Mouse (Mus musculus) urinary bladder, postnatal 14 days (tissue): Measurements from ENCODE around the gene Lemd2.
"Not testable (repeated sequence)": the region's sequence is repeated elsewhere in the genome, so short reads cannot be mapped to it uniquely, and the experiment has no call there.

ENCODE experiments used
- DNase-seq: peaks from one replicate; pipeline ENCODE4 v3.0.0; 2021; ENCODE audit warnings: low spot score

Lemd2 gene

DNA sequence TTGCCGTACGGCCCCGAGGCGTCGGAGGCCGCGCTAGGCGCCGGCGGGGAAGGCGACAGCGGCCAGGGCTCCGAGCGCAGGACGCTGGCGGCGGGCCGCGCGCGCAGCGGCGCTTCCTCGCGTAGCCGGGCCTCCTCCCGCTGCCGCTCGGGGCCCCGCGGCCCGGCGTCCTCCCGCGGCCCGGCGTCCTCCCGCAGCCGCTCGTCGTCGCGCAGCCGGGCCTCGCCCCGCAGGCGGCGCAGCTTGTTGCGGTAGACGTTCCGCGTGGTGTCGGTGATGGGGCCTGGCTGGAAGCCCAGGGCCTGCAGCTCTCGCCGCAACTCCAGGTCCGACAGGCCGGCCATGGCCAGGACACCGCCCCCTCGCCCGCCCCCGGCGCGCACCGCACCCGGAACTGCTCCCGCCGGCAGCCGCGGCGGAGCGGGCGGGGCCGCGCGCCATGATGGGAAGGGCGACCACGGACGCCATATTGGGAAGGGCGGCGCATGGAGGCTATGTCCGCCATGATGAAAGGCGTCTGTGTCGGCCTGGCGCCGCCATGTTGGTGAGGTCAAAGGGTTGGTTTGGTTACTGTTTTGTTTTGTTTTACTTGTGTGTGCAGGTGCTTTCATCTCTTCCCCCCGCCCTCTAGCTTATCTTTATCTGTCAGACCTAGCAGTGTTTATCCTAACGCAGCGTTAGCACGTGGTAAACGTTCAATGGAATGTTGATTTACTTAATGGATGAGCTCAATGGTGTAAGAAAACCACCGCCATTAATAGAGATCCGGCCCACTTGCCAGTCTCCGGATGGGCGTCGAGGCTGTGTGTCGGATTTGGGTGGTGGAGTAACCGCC lies at the start of gene Lemd2:
TSS of gene Lemd2 (minus strand) at position 395 of the 835 bp plus-strand sequence.
- peak; percentile 97 for DNase-seq

DNA sequence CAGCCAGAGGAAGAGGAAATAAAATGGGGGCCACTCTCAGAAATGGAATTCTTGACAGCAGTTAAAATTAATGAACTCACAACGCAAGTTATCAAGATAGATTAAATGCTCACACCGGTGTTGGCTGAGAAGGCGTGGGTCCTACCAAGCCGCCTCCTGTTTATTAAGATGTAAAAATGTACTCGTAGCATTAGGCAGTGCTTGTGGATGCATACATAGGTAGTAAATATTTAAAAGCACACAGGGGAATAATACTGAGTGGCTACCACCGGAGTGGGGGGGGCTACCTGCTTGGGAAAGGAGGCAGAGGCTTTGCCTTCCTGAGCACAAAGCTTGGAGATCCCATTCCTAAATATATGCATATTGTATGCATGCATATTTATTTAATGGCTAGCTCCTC lies 46.9 kb upstream of the Lemd2 start:
- DNase-seq = no peak

DNA sequence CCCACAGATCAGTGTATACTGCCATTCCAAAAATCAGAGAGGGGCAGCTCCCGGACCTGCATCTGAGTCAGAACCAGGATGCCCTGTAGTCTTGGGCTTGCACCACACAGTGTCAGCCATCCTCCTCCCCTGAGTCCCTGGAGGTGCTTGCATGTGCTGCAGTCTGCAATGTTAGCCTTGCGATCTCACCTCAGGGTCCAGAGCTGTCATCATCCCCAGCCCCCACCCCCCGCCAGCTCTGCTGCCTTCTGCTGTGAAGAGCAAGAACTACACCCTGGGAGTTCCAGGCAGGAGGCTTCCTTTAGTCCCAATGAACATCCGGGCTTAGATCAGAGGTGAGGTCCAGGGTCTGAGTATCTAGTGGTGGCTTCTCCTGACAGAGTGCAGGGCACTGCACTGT lies 46.2 kb upstream of the Lemd2 start:
- no peak for DNase-seq

GRCm38 (mm10) chr17:27249073-27249472 lies 44.8 kb upstream of the Lemd2 start:
- DNase-seq = no peak

GRCm38 (mm10) chr17:27247680-27248386 lies 43.6 kb upstream of the Lemd2 start:
- DNase-seq = no peak

DNA sequence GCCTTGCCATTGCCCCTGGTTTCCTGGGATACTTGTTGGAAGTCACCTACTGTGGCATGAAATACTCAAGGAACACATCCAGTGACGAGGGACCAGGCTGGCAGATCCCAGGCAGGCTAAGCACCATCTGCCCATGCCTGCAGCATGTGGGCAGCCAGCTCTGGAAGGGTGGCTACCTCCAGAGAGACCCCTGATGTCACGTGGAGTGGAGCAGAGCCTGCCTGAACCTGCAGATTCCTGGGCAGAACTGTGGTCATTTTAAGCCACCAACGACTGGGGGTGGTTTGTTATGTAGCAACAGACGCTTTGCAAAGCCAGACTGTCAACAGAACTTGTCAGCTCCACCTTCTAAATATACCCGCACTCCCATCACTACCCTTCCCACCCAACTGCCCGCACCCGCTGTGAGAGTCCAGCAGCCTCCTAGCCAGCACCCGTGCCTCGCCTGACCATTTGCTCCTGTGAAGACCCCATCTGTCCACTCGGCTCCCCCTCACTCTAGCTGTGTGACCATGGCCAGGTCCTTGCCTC lies 41.6 kb upstream of the Lemd2 start:
- no peak for DNase-seq

- DNase-seq = no peak
These were observed 40.6 kb upstream of the Lemd2 start for GRCm38 (mm10) chr17:27244912-27245311.

DNA sequence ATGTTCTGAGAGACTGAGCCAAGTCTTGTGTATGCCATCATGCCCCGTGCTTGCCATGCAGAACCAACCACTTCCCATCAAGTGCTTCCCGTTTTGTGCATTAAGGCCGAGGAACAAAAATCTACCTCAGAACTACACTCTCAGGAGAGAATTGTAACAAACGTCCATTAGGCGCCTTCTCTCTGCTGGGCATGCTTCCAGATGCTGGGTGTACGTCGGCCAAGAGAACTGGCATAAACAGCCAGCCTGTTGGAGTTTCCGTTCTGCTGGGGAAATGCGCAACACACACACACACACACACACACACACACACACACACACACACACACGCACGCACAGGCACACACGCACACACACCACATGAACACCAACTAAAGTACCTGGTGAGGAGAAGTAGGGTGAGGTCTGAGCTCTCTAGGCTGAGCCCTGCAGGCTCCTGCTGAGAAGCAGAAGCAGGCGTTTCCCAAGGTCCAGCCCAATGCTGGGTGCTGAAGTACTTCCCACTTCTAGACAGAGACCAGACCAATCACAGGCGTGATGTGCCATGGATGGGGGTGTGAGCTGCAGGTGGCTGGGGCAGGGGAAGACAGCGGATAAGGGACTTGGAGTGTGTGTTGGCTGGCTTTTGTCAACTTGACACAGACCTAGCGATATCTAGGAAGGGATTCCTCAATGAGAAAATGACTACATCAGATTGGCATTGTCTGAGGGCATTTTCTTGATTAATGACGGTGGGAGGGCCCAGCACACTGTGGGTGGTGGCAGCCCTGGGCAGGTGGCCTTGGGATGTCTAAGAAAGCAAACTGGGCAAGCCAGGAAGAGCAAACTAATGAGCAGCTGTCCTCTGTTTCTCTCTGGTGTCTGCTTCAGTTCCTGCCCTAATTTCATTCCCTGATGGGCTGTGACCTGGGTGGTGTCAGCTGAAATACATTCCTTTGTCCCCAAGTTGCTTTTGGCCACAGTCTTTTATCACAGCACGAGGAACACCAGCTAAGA lies 38.2 kb upstream of the Lemd2 start:
- DNase-seq = peak; percentile 68

DNA sequence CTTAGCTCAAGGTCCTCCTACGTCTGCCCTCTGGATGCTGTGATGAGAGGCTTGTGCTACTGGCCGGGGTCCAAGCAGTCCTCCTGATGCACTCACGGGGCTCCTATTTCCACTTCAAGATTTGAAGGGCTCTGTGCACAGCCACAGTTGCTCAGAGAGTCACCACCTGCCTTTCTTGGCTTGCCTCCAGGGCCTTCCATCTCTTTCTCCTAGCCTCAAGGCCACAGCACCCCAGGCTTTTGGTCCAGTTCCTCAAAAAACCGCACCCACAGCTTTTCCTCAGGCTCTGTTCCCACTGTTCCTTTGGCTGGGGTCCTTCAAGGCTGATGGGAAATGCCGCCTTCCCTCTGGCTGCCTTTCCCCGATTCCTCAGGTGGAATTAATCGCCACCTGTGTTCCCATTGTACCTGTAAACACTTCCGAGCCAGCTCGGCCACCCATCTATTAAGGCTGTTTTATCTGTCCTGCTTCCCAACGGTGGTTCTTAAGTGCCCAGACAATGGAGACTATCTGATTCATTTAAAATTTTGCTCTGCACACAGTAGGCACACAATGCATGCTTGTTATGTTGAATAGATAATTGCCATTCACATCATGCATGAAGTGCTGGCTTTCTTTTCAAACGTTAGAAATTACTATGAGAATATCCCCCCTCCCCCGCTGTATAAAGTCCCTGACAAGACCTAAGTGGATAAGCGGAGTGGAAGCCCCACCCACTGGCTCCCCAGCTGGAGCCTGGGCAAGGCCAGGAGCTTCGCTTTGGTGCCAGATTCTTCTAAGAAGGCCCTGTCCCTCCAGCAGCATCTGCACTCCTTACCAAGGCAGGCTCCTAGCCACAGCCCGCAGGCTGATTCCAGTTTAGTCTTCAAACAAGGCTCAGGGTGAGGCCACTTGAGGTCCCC lies 36.5 kb upstream of the Lemd2 start:
- DNase-seq = peak; percentile 60

DNA sequence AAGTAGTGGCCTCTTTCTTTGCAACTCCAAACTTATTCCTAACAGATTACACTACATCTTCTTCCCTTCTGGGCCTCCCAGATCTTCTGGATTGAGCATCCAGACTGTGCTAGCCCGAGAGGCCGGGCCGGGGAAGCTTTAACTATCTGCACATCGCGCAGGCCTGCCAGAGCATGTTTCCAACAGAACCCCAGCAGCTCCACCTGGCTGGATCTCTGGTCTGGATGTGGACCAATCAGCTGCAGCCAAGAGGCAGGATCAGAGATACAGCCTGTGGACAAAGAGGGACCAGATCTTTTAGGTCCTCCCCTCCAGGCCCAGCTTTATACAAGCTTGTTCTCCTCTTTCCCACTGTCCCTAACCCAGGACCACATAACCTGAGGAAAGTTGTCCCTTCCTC lies 35.7 kb upstream of the Lemd2 start:
- DNase-seq = no peak

GRCm38 (mm10) chr17:27238637-27239036 lies 34.4 kb upstream of the Lemd2 start:
- DNase-seq = no peak

- DNase-seq = no peak
These were observed 33.5 kb upstream of the Lemd2 start for GRCm38 (mm10) chr17:27237731-27238130.

DNA sequence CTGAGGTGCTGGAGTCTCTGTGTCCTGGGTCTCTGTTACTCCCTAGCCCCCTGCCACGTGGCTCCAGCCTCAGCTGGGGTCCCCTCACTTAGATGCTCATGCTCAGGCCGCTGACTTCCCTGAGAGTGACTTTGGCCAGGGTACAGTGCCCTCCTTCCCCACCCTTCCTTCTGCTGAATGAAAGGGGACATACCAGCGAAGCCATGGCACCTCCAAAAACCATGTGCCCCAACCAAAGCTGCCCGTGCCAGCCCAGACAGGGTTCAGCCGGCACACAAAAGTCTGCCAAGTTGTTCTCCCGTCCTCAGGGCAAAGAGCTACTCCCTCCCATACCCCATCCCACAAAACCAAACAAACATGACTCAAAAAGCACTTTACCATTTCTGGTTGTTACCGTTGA lies 29.0 kb upstream of the Lemd2 start:
- DNase-seq = no peak

DNA sequence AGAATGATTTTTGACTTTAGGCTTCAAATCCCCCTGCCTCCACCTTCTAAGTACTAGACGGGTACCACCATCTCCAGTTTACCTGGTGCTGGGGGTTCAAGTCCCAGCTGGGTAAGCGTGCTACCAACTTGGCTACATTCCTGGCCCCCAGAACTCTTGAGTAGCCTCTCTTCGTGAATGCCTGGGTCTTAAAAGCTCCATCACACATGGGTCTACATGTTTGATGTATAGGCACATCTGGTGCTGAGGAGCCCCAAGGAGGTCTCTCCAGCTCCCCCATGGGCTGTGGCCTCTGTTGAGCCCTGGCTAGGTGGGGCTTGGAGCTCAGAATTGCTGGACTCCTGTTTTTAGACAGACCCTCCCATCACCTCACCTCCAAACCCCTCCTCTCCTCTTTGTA lies 27.9 kb upstream of the Lemd2 start:
- no peak for DNase-seq

DNA sequence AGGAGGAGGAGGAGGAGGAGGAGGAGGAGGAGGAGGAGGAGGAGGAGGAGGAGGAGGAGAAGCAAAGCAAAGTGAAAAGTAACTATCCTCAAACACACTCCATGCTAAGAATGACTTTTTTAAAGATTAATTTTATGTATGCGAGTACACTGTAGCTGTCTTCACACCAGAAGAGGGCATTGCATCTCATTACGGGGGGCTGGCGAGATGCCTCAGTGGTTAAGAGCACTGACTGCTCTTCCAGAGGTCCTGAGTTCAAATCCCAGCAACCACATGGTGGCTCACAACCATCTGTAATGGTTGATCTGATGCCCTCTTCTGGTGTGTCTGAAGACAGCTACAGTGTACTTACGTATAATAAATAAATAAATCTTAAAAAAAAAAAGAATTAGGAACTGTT lies 27.3 kb upstream of the Lemd2 start:
- DNase-seq = not testable (repeated sequence)

DNA sequence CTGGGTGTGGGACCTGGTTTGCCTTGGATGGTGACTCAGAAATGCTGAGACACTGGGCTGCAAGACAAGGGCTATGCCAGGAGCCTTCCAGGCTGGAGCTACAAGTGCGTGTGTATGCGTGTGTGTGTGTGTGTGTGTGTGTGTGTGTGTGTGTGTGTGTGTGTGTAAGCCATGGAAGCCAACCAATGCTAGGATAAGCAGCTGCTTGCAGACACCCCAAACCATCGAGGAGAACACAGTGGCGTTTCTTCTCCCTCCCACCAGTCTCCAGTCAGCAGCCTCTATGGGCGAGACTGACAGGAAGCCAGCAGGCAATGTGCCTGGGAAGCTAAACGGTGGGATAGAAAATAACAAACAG lies 26.9 kb upstream of the Lemd2 start:
- no peak for DNase-seq

GRCm38 (mm10) chr17:27230455-27231145 lies 26.3 kb upstream of the Lemd2 start:
- no peak for DNase-seq

DNA sequence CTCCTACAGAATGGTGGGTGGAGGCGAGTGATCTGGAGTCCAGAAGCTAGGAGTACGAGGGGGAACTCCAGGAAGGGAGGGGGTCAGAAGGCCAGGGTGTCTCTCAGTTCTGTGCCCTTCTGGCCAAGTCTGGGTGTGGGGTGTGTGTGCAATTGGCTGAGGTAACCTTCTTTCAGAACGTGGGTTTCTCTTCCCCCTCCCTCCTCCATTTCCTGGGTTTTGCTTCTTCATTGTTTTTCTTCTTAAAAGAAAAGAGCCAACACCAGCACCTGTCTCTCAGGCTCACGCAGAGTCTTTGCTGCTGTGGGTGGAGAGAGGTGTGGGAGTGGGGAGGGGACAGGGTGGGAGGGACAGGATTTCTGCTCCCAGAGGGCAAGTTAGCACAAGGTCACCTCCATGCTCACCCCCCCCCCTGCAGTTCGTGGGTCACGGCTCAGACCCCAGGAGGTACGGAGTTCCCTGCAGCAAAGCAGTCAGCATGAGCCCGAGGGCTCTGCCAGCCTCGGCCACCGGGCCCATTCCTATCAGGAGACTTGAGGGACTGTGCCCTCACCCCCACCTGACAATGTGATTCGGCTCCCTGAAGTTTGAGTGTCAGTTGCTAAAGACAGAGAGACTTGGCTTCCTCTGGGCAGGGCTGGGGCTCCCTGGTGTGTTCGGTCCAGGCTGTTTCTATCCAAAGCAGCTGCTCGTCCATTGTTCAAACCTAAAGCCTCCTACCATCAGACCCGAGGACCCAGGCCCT lies 25.6 kb upstream of the Lemd2 start:
- DNase-seq = no peak

GRCm38 (mm10) chr17:27228216-27228915 lies 24.1 kb upstream of the Lemd2 start:
- peak; percentile 81 for DNase-seq
